Mouse (Mus musculus): ENCODE data around the gene Dapp1. TPM values are rescaled to one million over a fixed set of nuclear protein-coding genes. Genes with fewer than 3 reads are reported as not detected.

Gene Dapp1
- polyA plus RNA-seq, 1 experiment from 2014 or later: 22.7 TPM

Other genes starting within 250 kb of the Dapp1 start
- 1,584 and 1,643 TPM in 2 replicates for gene H2afz, start 117.1 kb downstream of the Dapp1 start, polyA plus RNA-seq (2016; fragmentation: Nextera tagmentation; extraction: Ambion mirVana)
- gene Dnajb14, start 113.9 kb downstream of the Dapp1 start, polyA plus RNA-seq (2016; fragmentation: Nextera tagmentation; extraction: Ambion mirVana): 6.5 TPM in 2 replicates
- gene Lamtor3, start 63.0 kb downstream of the Dapp1 start, polyA plus RNA-seq (2016; fragmentation: Nextera tagmentation; extraction: Ambion mirVana): 72.6 and 77.5 TPM in 2 replicates
- gene 1110002E22Rik, start 83.5 kb upstream of the Dapp1 start, polyA plus RNA-seq (2016; fragmentation: Nextera tagmentation; extraction: Ambion mirVana): 0.04 TPM in 2 replicates
- gene Gm5105, start 85.8 kb upstream of the Dapp1 start, polyA plus RNA-seq (2016; fragmentation: Nextera tagmentation; extraction: Ambion mirVana): 0.10 TPM in 1 of 2 replicates, not detected in the other
- 8.8 and 11.0 TPM in 2 replicates for gene Trmt10a, start 161.9 kb upstream of the Dapp1 start, polyA plus RNA-seq (2016; fragmentation: Nextera tagmentation; extraction: Ambion mirVana)
- gene Mttp, start 163.4 kb upstream of the Dapp1 start, polyA plus RNA-seq (2016; fragmentation: Nextera tagmentation; extraction: Ambion mirVana): 36.3 and 37.0 TPM in 2 replicates
- gene 4930579F01Rik, start 212.3 kb upstream of the Dapp1 start, polyA plus RNA-seq (2016; fragmentation: Nextera tagmentation; extraction: Ambion mirVana): not detected in 2 replicates
- 0.19 and 0.26 TPM in 2 replicates for gene Adh7, start 236.2 kb upstream of the Dapp1 start, polyA plus RNA-seq (2016; fragmentation: Nextera tagmentation; extraction: Ambion mirVana)